Mouse (Mus musculus) liver (tissue): ENCODE measurements around the gene Tmf1.
A peak's percentile ranks its signal among the peaks of the same experiment; 100 is the strongest.

ENCODE experiments used
- DNase-seq: peaks from one replicate; pipeline ENCODE4 v3.0.0-alpha.2; 2020; ENCODE audit warnings: mixed read lengths

Gene Tmf1

GRCm38 (mm10) chr6:97178491-97179366 lies at the start of gene Tmf1:
TSS of gene Tmf1 (minus strand) at chr6:97179122.
- peak; percentile 98 for DNase-seq

DNA sequence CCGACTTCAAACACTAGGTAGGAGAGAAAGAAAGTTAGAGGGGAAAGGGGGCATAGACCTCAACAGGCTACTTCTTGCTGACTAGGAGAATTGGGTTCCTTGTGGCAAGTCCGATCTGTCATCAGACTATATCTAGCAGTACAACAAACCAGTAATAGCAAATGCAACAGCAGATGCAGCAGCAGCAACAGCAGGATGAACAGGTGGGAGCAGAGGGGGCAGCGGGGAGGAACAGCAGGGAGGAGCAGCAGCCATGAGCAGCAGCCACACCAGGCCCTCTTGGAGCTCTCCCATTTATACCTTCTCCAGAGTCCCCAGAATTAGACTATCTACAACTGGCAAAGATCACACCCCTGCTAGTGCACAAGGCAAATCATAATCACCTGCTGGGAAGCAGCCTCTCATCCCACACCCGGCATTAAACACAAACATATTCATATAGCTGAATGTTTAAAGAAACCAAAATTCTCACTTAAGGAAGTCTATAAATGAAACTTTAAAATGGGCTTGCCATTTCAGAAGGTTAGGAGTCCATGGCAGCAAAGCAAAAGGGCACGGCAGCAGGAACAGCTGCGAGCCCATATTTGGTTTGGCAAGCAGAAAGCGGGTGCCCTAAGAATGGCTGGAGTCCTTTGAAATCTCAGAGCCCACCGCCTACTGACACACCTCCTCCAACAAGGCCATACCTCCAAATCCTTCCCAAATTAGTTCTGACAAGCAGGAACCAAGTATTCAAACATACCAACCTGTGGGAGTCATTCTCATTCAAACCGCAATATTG lies 48.3 kb upstream of the Tmf1 start:
- DNase-seq = no peak

DNA sequence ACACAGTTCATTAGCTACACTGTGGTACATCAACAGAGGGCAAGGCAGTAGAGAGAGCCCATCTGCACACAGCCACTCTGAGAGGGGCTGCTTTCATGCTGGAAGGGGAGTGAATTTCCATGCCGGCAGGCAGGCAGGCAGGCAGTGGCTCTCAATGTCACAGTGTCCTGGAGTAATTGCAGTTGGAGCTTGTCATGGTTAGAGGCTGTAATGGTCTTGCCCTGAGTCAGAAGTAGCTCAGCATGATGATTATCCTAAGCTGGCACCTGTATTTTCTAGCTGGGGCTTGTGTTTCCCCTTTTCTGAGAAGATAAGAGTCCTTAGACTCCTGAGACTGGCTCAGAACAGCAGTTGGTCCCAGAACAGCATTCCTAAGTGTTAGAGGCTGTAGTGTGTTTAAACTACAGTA lies 47.2 kb upstream of the Tmf1 start:
- DNase-seq = no peak

DNA sequence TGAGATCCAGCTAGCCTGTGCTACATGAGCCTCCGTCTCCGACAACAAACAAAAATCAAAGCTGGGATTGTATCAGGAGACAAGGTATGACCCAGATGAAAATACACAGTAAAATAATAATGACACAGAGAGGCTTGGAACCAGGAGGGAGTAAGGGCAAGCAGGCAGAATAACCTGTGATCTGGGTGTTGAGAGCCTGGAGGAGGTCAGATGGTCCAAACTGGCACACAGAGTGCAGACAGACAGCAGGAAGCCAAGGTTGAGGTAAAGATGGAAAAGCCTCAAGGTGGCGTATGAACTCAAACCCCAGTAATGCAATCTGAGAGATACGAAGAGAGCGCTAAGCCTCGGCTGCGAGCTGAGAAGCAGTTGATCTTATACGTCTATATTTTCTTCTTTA lies 45.6 kb upstream of the Tmf1 start:
- DNase-seq = no peak

DNA sequence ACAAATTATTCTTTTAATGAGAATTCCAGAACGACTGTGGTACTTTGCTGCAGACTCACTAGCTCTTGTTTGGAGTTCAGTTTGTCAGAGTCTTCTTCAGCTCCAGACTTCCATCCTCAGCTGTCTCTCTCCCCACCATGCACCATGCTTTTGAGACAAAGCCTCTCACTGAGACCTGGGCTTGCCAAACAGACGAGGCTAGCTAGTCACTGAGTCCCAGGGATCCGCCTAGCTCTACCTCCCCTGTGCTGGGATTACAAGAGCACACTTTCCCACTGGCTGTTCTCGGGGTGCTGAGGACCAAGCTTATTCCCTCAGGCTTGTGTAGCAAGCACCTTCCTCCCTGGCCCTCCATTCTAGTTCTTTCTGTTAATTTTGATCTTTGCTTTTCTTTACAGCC lies 44.6 kb upstream of the Tmf1 start:
- no peak for DNase-seq

GRCm38 (mm10) chr6:97222931-97223467 lies 44.1 kb upstream of the Tmf1 start:
- peak; percentile 35 for DNase-seq

- DNase-seq = no peak
Observed at GRCm38 (mm10) chr6:97222321-97222720, 43.4 kb upstream of the Tmf1 start.

DNA sequence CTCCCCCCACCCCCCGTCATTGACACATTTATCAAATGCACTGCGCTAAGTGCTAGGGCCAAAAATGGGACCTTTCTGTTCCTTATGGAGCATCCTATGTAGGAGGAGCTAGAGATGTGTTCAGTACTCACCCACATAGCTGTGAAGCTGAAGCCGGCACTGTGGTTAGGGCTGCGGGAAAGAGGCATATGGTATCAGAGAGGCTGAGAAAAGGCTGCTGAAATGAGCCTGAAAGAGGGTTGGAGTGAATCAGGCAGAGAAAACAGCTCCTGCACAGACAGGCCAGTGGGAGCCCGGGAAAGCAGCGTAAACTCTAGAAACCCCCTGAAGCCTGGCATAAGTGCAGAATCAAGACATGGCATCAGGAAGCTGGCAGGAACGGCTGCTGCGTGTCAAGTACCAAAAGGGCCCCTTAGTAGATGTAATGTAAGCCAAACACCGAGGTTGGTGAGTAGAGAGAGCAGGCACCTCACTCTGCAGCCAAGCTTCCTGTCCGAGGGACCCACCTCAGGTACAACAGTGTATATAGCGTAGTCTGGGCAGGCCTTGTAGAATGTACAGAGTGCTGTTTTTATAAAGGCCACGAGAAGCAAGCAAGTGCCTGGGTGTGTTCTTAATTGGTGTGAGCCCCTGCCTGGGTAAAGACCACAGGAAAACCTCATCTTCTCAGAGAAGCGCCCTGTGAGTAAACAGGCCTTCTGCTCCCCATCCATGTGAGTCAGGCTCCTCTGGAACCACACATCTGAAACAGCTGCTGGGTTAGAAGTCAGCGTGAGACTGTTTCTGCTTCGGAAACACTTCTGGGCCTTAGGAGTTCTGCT lies 42.5 kb upstream of the Tmf1 start:
- no peak for DNase-seq

DNA sequence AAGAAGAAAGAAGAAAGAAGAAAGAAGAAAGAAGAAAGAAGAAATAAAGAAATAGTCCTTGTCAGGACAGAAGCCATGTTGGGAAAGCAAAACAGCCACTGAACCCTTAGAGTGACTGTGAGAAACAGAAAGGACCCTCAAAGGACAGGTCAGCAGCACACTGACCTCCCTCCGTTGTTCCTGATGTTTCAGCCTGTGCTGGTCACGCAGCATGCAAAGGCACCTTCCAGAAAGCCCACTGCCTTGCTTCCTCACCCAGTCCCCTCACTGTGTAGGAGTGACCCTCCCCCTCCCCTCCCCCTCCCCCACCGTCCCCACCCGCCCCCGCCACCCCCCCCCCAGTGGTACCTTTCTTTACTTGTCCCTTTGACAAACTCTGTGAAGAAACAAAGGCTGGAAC lies 41.8 kb upstream of the Tmf1 start:
- no peak for DNase-seq

- no peak for DNase-seq
Observed at GRCm38 (mm10) chr6:97216154-97216821, 37.4 kb upstream of the Tmf1 start.

DNA sequence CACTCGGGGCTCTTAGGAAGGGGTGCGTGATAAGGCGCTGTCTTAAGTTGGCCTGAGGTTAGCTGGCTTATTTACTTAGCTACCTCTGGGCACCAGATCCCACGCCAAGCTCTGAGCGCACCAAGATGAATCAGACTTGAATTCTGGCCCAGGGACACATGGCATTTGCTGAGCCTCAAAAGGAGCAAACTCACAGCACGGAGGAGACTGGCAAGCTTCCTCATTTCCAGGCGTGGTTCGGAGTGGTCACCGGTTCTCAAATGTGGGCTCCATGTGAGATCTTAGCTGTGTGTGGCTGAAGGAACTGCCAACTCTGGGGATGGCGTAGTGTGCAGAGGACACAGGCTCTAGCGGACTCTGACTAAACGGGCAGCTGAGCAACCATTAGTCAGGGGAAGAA lies 33.1 kb upstream of the Tmf1 start:
- DNase-seq = peak; percentile 40

GRCm38 (mm10) chr6:97210962-97211601 lies 32.2 kb upstream of the Tmf1 start:
- peak; percentile 72 for DNase-seq

GRCm38 (mm10) chr6:97210191-97210961 lies 31.5 kb upstream of the Tmf1 start, which contains the start of gene Arl6ip5:
TSS of gene Arl6ip5 (plus strand) at chr6:97210689.
- DNase-seq = peak; percentile 91

DNA sequence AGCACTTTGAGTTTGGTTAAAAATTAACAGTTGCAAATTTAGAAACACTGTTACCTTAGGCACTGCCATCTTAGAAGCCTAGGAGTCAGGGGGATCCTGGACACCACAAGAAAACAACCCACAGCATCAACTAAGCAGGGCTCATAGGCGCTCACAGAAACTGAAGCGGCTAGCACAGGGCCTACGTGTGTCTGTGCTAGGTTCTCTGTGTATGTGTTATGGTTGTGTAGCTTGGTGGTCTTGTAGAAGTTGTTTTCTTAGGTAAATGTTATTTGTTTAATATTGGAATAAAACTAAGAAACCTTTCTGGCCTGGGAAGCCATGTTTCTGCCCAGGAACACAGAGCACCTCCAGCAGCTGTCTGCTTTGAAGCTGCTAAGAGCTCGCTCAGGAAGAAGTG lies 30.8 kb upstream of the Tmf1 start:
- DNase-seq = no peak

GRCm38 (mm10) chr6:97209201-97209600 lies 30.3 kb upstream of the Tmf1 start:
- DNase-seq = no peak

DNA sequence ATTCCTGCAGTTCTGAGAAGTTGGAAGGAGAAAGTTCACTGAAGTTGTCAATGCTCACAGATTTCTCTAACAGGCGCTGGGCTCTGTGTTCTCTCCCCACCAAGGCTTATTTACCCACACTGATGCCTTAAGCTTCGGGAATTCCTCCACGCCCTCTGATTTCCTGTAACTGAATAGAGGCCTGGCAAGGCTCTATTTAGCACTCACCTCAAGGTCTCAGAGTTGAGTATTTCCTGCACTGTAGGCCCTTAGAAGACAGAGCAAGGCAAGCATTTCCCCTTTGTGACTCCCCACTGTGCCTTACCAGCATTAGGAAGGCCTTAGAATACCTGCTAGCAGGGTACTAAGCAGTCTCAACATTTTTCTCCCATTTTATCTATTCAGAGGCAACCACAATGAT lies 29.5 kb upstream of the Tmf1 start:
- DNase-seq = no peak

DNA sequence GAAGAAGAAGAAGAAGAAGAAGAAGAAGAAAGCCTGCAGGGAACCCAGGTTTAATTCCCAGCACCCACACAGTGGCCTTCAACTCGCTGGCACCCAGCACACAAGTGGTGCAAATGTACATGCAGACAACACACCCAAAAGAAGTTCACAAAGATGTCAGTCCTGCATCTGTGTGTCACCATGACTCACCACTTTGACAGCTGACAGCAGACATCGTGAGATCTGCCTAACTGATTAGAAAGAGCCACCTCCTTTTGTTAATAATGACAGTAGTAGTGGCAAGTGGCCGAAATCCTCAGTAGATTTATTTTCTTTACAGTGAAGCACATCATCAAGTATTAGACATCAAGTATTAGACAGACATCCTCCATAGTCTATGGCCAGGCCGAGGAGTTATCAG lies 28.2 kb upstream of the Tmf1 start:
- peak; percentile 35 for DNase-seq

DNA sequence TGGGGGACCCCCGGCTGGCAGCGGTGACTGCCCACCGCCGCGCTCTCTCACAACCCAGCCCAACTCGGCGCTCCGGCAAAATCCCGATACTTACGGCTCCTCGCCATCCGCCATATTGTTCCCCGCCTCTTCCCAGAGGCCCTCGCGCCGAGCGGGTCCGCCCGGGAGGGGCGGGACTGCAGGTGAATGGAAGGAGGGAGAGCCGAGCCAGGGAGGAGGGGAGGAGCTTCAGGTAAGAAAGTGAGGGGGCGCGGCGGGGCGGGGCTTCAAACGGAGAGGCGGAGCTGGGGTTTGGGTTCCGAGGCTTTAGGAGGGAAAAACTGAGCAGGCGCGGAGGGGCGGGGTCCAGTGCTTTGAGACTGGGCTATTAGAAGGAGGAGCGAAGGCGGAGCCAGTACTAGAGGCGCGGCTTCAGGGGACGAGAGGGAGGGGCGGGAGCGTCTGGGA lies 26.5 kb upstream of the Tmf1 start, which contains the start of gene Uba3:
Gene Uba3 (minus strand): TSS at position 209 of the 447 bp plus-strand sequence.
- DNase-seq = peak; percentile 100

- peak; percentile 51 for DNase-seq
Observed at GRCm38 (mm10) chr6:97204952-97205351, 26.0 kb upstream of the Tmf1 start.

DNA sequence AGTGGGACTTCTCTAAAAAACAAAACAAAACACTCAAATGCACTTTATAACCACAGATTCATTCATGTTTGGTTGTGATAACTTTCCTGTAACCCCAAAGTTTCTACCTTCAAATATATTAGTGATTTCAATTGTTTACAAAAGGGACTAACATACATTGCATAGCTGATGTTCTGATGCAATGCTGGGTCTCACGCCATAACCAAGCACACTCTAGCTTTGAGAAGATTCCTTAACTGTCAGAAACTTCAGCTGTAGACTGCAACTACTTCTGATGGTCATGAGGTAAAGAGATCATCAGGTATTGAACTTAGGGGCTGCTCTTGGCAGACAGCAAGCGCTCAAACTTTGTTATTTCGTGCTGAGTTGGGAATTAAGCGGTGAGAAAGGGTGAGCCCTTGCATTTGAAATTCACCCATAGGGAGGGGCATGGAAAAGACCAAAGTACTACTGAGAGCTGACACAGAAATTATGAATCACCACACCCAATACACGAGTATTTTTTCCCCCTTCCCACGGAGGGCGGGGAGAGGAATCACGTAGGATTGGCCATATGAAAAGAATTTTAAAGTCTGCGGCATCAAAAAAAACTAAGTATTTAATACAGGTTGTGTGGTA lies 25.4 kb upstream of the Tmf1 start:
- DNase-seq = peak; percentile 7
